Mouse (Mus musculus): ENCODE data around the gene Thtpa. TPM values are rescaled to one million over a fixed set of nuclear protein-coding genes. Genes with fewer than 3 reads are reported as not detected.

Thtpa gene
- total RNA-seq, 2 experiments from 2014 or later = 10.5 to 11.1 TPM

- DNase-seq = no peak
These were observed 51.7 kb downstream of the Thtpa start for GRCm38 (mm10) chr14:55146324-55146723.

DNA sequence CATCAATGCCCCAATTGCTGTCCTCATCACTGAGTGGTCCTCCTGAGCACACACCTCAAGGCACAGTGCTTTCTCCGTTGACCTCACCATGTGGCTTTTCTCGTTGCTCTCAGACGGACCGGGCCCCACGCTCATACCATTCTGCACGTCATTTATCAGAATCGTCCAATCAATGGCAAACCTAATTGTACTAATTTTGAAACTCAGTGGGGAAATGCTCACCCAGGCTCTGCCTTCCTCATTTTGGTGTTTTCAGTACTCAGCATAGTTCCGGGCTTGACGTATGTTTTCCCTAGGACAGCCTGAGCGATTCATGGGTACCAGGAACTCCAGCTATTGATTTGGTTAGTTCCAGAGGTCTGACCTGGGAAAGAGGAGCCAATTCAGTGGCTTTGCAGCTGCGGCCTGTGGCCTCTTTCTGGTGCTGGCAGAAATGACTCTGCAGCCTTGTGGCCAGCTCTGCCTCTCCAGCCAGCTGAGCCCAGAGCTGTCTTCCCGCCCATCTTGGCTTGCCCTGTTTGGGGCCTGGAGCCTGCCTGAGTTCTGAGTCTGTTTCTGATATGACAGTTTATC is 52.3 kb downstream of the Thtpa start:
- DNase-seq = peak; percentile 71

GRCm38 (mm10) chr14:55148363-55148915 is 53.9 kb downstream of the Thtpa start:
- peak; percentile 30 for DNase-seq

Other genes starting within 250 kb of the Thtpa start
- gene Homez, start 223.8 kb upstream of the Thtpa start, total RNA-seq (2021) = 1 to 10 TPM; 3.3 to 4.5 TPM
- 1 to 10 TPM; 3.0 to 3.5 TPM for gene Ppp1r3e, start 217.2 kb upstream of the Thtpa start, total RNA-seq (2021)
- 10 to 100 TPM; 21.6 to 24.4 TPM for gene Bcl2l2, start 211.4 kb upstream of the Thtpa start, total RNA-seq (2021)
- gene Gm20521, start 211.3 kb upstream of the Thtpa start, total RNA-seq (2021) = 1 to 10 TPM; 1.3 to 2.3 TPM
- gene Pabpn1, start 202.3 kb upstream of the Thtpa start, total RNA-seq (2021) = 10 to 100 TPM; 47.1 to 52.7 TPM
- gene Slc22a17, start 181.7 kb upstream of the Thtpa start, total RNA-seq (2021) = 1 to 10 TPM; 2.4 to 2.5 TPM
- 1 to 10 TPM; 2.6 to 3.7 TPM for gene Efs, start 168.7 kb upstream of the Thtpa start, total RNA-seq (2021)
- gene Il25, start 162.1 kb upstream of the Thtpa start, total RNA-seq (2021) = not detected
- gene Cmtm5, start 158.5 kb upstream of the Thtpa start, total RNA-seq (2021) = under 1 TPM; 0.51 to 0.70 TPM
- 100 to 1,000 TPM in 1 of 2 experiments, 10 to 100 TPM in 1; 42.1 to 200 TPM for gene Myh6, start 127.9 kb upstream of the Thtpa start, total RNA-seq (2021)
- gene Gm17428, start 117.9 kb upstream of the Thtpa start, total RNA-seq (2021) = not detected
- gene Myh7, start 100.2 kb upstream of the Thtpa start, total RNA-seq (2021) = 1,000 to 10,000 TPM in 1 of 2 experiments, 100 to 1,000 TPM in 1; 192 to 1,011 TPM
- 10 to 100 TPM; 15.7 to 17.0 TPM for gene Ngdn, start 79.3 kb upstream of the Thtpa start, total RNA-seq (2021)
- gene Zfhx2, start 2.5 kb upstream of the Thtpa start, total RNA-seq (2021) = 1 to 10 TPM; 3.5 to 3.7 TPM
- 1 to 10 TPM; 4.8 to 5.7 TPM for gene Ap1g2, start 11.8 kb downstream of the Thtpa start, total RNA-seq (2021)
- gene Jph4, start 22.2 kb downstream of the Thtpa start, total RNA-seq (2021) = under 1 TPM; 0.28 to 0.35 TPM
- gene Dhrs2, start 127.2 kb downstream of the Thtpa start, total RNA-seq (2021) = not detected